Mouse (Mus musculus) adrenal gland, adult 18-20 months (tissue): ENCODE results near the gene Aimp2. TPM values are rescaled to one million over a fixed set of nuclear protein-coding genes. Genes with fewer than 3 reads are reported as not detected.
A peak's percentile ranks its signal among the peaks of the same experiment; 100 is the strongest.

Experiments used
- DNase-seq, 2 experiments: peaks; one replicate each; pipeline ENCODE4 v3.0.0; 2021 to 2022; ENCODE audit warnings: low spot score in 2 of 2
- long read RNA-seq, 2 experiments: library from polyadenylated mRNA; stranded (forward); transcript quantifications; one replicate each; pipeline ENCODE4 v2.0.0; 2021
- total RNA-seq, 2 experiments: library from RNA; stranded (reverse); gene quantifications; 1 replicate in 1 of 2; 2 replicates in 1 of 2; pipeline ENCODE4 v1.2.3; 2021

Gene Aimp2
- 10 to 100 TPM; 31.4 to 35.2 TPM for total RNA-seq
- long read RNA-seq, experiment 1, transcript Aimp2-201 (4 exons, 1,185 nt) = major isoform, 10 of 17 reads
- long read RNA-seq, experiment 1, transcript Aimp2-202 (4 exons, 1,073 nt) = minor isoform, 5 of 17 reads
- long read RNA-seq, experiment 1, partial matches to known transcripts = 0 of 17 reads
- long read RNA-seq, experiment 1, other reads (novel, unspliced or antisense) = 2 of 17 reads
- long read RNA-seq, experiment 2, transcript Aimp2-201 (4 exons, 1,185 nt) = major isoform, 36 of 47 reads
- long read RNA-seq, experiment 2, transcript Aimp2-202 (4 exons, 1,073 nt) = minor isoform, 7 of 47 reads
- long read RNA-seq, experiment 2, partial matches to known transcripts = 1 of 47 reads
- long read RNA-seq, experiment 2, other reads (novel, unspliced or antisense) = 3 of 47 reads

GRCm38 (mm10) chr5:143909417-143910400, at the start of gene Aimp2, which contains the start of gene Pms2:
TSS of gene Aimp2 (minus strand) at chr5:143909847.
TSS of gene Pms2 (plus strand) at chr5:143909964.
- peak; percentile 87 to 88 for DNase-seq

GRCm38 (mm10) chr5:143957101-143957500, 47.5 kb upstream of the Aimp2 start:
- no peak for DNase-seq

GRCm38 (mm10) chr5:143950016-143950415, 40.4 kb upstream of the Aimp2 start:
- peak in 1 of 2 experiments; percentile 19 for DNase-seq

GRCm38 (mm10) chr5:143948361-143948760, 38.7 kb upstream of the Aimp2 start:
- DNase-seq = no peak

DNA sequence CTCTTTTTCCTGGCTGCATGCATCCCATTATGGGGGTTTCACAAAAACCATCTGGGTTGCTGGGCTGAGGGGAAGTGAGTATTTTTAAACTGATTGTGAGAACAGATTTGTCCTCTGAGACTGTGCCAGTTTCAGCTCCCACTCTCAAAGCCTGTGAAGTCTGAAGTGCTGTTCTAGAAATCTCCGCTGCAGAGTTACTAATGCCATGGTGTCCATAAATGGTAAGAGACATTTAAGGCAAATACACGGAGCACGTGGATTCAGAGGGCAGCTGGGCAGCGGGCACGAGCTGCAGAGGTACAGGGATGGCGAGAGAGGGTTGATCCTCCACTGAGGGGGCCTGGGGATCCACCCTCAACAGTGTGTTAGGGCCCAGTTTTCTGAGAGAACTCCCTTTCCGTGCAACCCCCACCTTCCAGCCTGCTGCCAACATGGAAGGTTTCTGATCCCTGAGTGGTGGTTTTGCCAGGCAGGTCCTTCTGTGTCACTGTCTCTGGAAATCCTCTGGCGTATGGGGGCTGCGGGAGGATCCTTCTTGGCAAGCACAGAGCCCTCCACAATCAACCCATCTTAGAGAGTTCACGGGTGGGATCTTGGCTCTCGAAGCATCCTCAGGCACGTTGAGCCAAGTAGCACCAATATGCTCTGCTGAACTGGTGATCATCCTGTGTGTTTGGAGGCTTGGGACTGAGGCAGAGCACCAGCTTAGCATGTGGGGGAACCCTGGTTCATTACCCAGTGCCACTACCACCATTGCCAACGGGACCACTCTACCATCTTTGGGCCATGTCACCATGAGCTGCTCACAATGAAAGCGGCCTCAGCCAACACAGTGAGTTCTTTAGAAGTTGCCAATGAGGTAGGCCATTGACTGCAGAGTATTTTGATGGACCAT, 33.8 kb upstream of the Aimp2 start:
- no peak for DNase-seq

GRCm38 (mm10) chr5:143941588-143941987, 31.9 kb upstream of the Aimp2 start:
- DNase-seq = no peak

DNA sequence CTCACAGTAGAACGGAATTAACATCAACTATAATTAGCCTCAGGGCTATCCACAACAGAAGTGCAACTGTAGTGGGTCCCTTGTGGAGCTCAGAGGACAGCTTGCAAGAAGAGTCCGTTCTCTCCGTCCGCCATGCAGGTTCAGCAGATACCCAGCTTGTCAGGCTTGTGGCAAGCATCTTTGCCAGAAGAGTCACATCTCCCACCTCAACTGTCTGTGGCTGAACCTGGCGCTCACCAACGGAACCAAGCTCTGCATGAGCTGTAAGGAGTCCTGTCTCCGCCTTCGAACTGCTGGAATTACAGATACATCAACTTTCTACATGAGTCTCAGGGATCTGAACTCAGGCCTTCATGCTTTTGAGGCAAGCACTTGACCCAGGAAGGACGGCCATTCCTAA, 26.5 kb upstream of the Aimp2 start:
- DNase-seq = no peak

GRCm38 (mm10) chr5:143933875-143934274, 24.2 kb upstream of the Aimp2 start:
- DNase-seq = no peak

GRCm38 (mm10) chr5:143933414-143933813, 23.8 kb upstream of the Aimp2 start:
- DNase-seq = no peak

DNA sequence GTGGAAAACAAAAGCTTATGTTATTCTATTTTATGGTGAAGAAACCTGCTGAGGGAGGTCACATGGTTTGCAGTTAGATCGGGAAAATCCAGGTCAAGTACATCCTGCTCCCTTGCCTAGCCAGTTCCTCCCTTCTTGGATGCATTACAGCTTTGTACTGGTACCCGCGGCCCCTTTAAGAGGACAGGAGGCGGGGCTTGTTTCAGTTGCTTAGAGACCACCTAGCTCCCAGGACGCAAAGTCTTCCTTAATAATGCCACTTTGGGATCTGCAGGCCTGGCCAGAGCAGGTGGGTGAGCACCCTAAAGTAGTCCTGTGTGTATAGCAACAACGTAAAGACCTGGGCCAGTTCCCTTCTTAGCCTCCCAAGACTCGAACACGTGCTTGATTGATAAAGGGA, 23.2 kb upstream of the Aimp2 start, which contains the start of gene Rsph10b:
TSS of gene Rsph10b (plus strand) at position 205 of the 400 bp plus-strand sequence.
- DNase-seq = peak in 1 of 2 experiments; percentile 9

- DNase-seq = no peak
Observed at GRCm38 (mm10) chr5:143931863-143932580, 22.4 kb upstream of the Aimp2 start.

DNA sequence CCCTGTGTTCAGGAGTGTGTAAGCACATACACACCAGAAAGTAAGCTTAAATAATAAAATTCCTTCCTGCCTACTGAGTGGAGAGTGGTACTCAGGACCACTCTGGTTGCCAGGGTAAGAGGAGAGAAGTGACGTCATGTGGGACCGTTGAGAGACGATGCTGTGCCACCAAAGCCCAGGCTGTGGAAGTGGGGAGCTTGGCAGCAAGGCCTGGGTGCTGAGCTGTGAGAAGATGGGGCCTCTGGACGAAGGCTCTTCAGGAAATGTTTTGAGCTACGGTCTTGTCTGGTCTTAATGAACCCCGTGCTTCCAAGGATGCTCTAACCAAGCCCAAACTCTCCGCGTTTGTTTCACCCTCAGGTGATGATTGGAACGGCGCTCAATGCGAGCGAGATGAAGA, 21.0 kb upstream of the Aimp2 start:
- DNase-seq = no peak

- no peak for DNase-seq
Observed at GRCm38 (mm10) chr5:143929291-143929690, 19.6 kb upstream of the Aimp2 start.

DNA sequence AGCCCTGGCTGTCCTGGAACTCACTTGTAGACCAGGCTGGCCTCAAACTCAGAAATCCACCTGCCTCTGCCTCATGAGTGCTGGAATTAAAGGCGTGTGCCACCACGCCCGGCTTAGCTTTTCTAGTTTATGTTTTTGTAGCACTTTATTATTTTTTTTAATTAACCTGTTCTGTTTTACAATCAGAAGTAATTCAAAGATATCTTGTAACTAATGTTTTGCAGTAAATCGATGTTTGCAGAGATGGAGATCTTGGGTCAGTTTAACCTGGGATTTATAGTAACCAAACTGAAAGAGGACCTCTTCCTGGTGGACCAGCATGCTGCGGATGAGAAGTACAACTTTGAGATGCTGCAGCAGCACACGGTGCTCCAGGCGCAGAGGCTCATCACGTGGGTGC, 18.2 kb upstream of the Aimp2 start, which contains the start of gene Gm42421:
TSS of gene Gm42421 (plus strand) at position 301 of the 400 bp plus-strand sequence.
- DNase-seq = no peak

- no peak for DNase-seq
Observed at GRCm38 (mm10) chr5:143924781-143925452, 15.3 kb upstream of the Aimp2 start.

GRCm38 (mm10) chr5:143918120-143918519, 8.5 kb upstream of the Aimp2 start:
- no peak for DNase-seq

DNA sequence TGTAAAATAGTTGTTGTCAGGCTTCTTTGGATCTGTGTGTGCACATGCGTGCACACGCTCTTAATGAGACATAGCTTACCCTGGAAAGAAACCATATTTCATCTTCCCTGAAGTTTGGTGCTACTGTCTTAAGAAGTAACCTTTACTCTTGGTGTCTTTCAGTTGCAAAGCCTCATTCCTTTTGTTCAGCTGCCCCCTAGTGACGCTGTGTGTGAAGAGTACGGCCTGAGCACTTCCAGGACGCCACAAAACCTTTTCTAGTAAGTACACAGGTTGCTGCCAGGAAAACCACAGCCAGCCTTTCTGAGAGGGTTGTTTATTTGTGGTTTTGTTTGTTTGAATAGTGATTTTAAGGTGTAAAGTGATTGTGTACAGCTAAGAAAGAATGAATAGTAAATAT, 7.8 kb upstream of the Aimp2 start:
- DNase-seq = peak; percentile 29 to 43

DNA sequence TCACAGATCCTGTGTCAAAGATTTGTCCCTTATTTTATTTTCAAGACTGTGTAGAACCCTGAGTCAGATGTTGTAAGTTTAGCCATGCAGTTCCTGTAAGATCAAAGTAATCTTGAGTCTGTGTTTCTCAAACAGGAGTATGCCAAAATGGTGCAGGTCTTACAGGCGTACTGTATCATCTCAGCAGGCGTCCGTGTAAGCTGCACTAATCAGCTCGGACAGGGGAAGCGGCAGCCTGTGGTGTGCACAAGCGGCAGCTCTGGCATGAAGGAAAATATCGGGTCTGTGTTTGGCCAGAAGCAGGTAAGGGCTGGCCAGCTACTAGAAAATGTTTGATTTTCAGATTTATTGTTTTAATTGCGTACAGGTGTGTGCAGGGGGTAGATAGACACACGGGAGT, 6.6 kb upstream of the Aimp2 start:
- DNase-seq = no peak

DNA sequence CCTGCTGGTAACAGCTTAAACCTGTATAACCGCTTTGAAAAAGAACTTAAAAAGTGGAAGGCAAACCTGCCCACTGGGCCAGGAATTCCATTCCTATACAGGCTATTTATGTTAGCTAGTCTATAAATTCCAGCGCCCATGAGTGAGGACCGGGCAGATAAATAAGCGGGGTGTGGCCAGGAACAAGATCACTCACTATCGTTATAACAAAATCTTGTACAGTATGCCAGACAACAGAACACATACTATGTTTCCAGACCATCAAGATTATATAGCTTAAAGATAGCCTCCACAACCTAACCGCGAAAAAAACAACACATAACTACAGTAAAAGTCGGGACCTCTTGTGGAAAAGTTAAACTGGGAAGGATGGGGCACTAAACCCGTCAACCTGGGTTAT, 721 bp downstream of the Aimp2 start:
- no peak for DNase-seq
